Mouse (Mus musculus) skeletal muscle tissue, adult 2 months (tissue): Measurements from ENCODE around the gene Gm3248.
"Not testable (repeated sequence)": the region's sequence is repeated elsewhere in the genome, so short reads cannot be mapped to it uniquely, and the experiment has no call there.

Experiments
- DNase-seq: peaks from one replicate; pipeline ENCODE4 v3.0.0-alpha.2; 2012; ENCODE audit warnings: low read depth, low spot score

Gene Gm3248

DNA sequence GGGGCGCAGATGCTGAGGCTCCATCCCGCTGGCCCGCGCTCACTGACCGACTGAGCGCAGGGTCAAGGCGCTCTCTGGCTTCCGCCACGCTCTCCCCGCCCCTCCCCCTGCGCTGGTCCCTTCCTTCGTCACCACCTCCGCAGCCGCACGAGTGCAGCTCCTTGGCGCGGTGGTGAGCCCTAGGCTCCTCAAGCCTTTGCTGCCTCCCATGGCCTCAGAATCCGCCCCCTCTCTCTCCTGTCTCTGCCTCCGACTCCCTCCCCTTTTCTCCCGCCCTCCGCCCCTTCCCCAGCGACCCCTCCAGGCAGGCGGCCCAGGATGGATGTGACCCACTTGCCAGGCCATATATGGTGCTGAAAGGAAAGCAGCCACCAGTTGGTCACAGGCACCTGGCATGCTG, at the start of gene Gm3248:
Gene Gm3248, minus strand, starts transcription at position 111 of the 400 bp plus-strand sequence.
- not testable (repeated sequence) for DNase-seq

GRCm38 (mm10) chr14:5987136-5987535, 25.6 kb upstream of the Gm3248 start:
- not testable (repeated sequence) for DNase-seq

- not testable (repeated sequence) for DNase-seq
Observed at GRCm38 (mm10) chr14:5979037-5979436, 17.5 kb upstream of the Gm3248 start, which contains the start of gene Gm3453. TSS of gene Gm3453 (minus strand) at chr14:5979137.

DNA sequence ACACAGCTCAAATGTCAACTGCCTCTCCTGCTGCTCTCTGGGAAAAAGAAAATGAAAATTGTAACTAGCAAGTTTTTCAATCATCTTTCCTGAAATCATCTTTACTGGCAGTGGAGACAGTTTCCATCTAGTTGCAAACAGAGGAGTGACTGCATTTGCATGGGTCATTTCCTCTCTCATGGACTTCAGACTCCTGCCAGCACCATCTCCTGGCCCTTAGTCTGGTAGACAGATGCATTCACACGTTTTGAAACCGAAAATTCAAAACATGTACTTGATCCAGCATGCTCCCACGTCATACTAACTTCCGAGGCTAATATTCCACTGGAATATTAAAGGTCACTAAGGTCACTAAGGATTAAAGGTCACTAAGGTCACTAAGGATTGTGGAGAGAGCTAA, 896 bp upstream of the Gm3248 start:
- DNase-seq, result not testable (repeated sequence)

DNA sequence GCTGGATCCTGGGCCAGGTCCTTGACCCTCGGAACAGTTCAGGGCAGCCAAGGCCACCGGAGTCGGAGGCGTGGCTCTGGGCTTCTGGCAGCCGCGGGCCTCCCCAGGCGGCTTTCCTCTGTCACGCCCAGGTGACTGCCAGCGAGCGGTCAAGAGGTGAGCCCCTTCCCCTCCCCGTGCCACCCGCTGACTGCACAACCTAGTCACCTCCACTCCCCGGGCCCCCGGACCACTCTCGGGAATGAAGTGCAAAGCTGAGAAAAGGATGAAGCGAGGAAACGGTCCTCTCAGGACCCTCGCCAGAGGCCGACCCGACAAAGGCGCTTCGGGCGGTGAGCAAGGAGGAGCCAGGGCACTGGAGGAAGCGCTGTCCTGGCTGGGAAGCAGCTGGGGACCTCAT, 443 bp downstream of the Gm3248 start:
- DNase-seq, result not testable (repeated sequence)

DNA sequence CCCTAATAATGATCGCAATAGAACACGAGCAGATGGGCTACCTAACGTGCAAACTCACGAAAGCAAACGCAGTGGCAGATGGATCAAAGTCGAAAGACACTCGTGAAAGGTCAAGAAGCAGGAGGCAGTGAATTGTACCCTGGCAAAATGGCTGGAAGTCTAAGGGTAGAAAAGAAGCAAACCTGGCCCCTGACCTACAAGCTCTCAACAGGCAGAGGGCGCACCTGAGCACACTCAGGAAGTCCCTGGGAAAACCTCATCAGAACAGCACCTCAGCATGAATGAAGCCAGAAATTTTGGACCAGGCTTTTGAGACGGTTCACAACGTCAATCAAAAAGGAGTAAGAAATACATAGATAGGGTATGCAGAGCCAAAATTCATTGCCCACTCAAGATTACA, 1.1 kb downstream of the Gm3248 start:
- not testable (repeated sequence) for DNase-seq

- DNase-seq, result not testable (repeated sequence)
Observed at GRCm38 (mm10) chr14:5923276-5923675, 38.3 kb downstream of the Gm3248 start.

- not testable (repeated sequence) for DNase-seq
Observed at GRCm38 (mm10) chr14:5918330-5918942, 43.1 kb downstream of the Gm3248 start.

GRCm38 (mm10) chr14:5913701-5914100, 47.8 kb downstream of the Gm3248 start:
- not testable (repeated sequence) for DNase-seq
